Mouse (Mus musculus) olfactory bulb, adult 2 months (tissue): Measurements from ENCODE around the gene Zfp592.

ENCODE experiments used
- CTCF ChIP-seq: fragments of 200-500 bp; IDR thresholded peaks from 2 replicates; pipeline ENCODE4 v1.5.1; 2012; ENCODE audit warnings: low read depth, mild to moderate bottlenecking, low read length, moderate library complexity; ENCODE audit not compliant: insufficient read depth
- POLR2A ChIP-seq: fragments of 200-500 bp; IDR thresholded peaks from 2 replicates; pipeline ENCODE4 v1.6.1; 2012; ENCODE audit warnings: mild to moderate bottlenecking, low read depth, low read length, moderate library complexity; ENCODE audit not compliant: insufficient read depth

DNA sequence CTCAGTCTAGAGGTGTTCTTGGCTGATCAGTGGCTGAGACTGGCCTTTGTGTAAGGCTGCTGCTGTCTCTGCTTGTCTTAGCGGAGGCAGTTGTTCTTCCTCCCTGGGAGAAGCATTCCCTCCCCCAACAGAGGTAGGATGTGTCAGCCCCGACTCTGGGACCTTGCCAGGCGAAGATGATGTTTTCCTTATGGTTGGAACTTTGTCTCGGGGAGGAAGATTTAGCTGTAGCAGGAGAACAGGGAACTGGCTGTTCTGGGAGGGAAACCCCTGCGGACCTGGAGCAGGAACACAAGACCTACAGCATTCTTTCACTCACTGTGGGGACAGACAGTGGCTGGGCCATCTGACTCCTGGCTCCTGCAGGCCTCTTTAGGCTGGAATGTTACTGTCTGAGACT is 79.0 kb downstream of the Zfp592 start:
- TF ChIP-seq CTCF = no peak
- no peak for TF ChIP-seq POLR2A
